Mouse (Mus musculus) hindbrain, embryonic 15.5 days (tissue): ENCODE measurements at regions not wholly inside any gene's neighbourhood (a gene's known extent, or its start where the extent isn't known, plus 50 kb on each side); places are given as distances from the start of the nearest gene placed in this dataset.

ENCODE experiments used
- ATAC-seq: fragments of 200-750 bp; cut with Nextera tagmentation; 2 replicates; pipeline ENCODE4 v1.8.0; 2017; ENCODE audit warnings: low read depth, moderate number of reproducible peaks, moderate TSS enrichment; ENCODE audit not compliant: low FRiP score
- H3K27ac ChIP-seq: fragments of 300-500 bp; sonication (generic); replicated peaks from 2 replicates; pipeline ENCODE4 v1.5.1; 2015; ENCODE audit warnings: mild to moderate bottlenecking, inconsistent platforms
- H3K27me3 ChIP-seq: fragments of 300-500 bp; sonication (generic); 2 replicates; pipeline ENCODE4 v1.6.1; 2015; ENCODE audit warnings: control low read depth, inconsistent platforms
- H3K36me3 ChIP-seq: fragments of 300-500 bp; sonication (generic); 2 replicates; pipeline ENCODE4 v1.6.1; 2015; ENCODE audit warnings: control low read depth, inconsistent platforms
- H3K4me1 ChIP-seq: fragments of 300-500 bp; sonication (generic); replicated peaks from 2 replicates; pipeline ENCODE4 v1.6.1; 2015; ENCODE audit warnings: control low read depth, inconsistent platforms
- H3K4me2 ChIP-seq: fragments of 300-500 bp; sonication (generic); 2 replicates; pipeline ENCODE4 v1.6.1; 2015; ENCODE audit warnings: moderate library complexity, mild to moderate bottlenecking, inconsistent platforms
- H3K4me3 ChIP-seq: fragments of 300-500 bp; sonication (generic); 2 replicates; pipeline ENCODE4 v1.5.1; 2015; ENCODE audit warnings: mild to moderate bottlenecking, inconsistent platforms
- H3K9ac ChIP-seq: fragments of 300-500 bp; sonication (generic); 2 replicates; pipeline ENCODE4 v1.6.1; 2015; ENCODE audit warnings: inconsistent platforms
- H3K9me3 ChIP-seq: fragments of 300-500 bp; sonication (generic); 2 replicates; pipeline ENCODE4 v1.6.1; 2016; ENCODE audit warnings: control low read depth, inconsistent platforms
- WGBS: fragments of 180-500 bp; shearing (Covaris S2); methylation state at CpG from one replicate; pipeline ENCODE4 v1.1.7; 2015; 5-methylcytosine and 5-hydroxymethylcytosine counted together

DNA sequence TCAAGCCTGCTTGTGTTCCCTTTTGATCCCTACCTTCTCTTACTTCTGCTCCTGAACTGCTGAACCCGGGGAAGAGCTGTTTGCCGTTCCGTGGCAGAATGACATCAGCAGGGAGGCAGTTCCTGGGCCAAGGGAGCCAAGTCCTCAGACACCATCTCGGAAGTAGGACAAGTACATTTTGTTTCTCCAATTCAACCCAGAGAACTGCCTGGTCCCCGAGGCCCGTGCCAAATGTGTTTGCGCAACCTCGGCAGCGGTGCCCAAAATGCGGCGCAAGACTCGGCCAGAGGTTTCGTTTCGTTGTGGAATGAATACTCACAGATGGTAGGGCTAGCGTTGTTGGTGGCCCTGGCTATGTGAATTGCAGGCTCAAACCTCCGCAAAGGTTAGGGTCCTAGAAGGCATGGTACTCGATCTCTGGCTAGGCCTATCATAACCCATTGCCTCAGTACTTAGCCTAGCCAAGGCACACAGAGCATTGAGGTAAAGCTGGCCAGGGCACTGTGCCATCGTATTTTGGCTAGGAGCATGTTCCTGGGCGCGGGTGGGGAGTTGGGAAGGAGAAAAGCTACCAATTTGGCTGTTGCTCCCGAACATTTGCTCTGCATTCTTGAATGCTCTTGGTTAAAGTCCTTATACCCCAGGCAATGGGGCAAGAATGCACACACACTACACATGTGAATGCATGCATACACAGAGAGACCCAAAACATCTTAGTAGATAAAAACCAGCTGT lies 333.0 kb downstream of the Foxo1 start:
- Histone ChIP-seq H3K9ac (no peak overlapping the region), H3K9me3 (no peaks in the 10 kb centered on the region), H3K36me3 (no peaks in the 10 kb centered on the region), H3K4me3 (no peak overlapping the region), H3K4me2 (no peak overlapping the region), H3K27me3 (no peaks in the 10 kb centered on the region), H3K4me1 (peaks cover 9% of the 10 kb centered on the region; the same call in 1 of the 2 replicates), H3K27ac (no peak overlapping the region)
- no peak for ATAC-seq
- WGBS, result 88% methylated on average over 21 of the region's 21 CpGs

DNA sequence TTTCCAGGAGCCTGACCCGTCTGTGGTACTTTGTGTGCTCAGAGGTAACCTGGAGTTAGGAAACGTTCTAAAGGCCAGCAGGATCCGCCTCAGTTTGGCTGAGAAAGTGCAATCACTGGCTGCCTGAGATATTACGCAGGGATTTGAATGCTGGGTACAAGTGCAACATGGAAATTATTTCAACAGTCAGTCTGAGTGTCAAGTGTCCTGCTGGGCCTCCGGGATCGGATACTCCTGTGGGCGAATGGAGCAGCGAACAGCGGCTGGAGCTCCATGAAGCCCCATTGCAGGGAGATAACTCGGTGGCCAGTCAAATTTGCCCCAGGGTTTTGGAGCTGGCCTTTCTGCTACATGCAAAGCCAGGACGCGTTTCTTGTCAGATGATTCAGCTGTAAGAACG lies 332.4 kb downstream of the Foxo1 start:
- 88% methylated on average over 13 of the region's 13 CpGs for WGBS
- Histone ChIP-seq H3K27me3 (no peaks in the 10 kb centered on the region), H3K4me3 (no peak overlapping the region), H3K4me2 (no peak overlapping the region), H3K36me3 (no peaks in the 10 kb centered on the region), H3K9me3 (no peaks in the 10 kb centered on the region), H3K4me1 (peaks cover 9% of the 10 kb centered on the region; the same call in 1 of the 2 replicates), H3K9ac (no peak overlapping the region), H3K27ac (no peak overlapping the region)
- no peak for ATAC-seq

- ATAC-seq, result no peak
These were observed 332.0 kb downstream of the Foxo1 start for GRCm38 (mm10) chr3:52600146-52600545.

GRCm38 (mm10) chr3:52586418-52586817 lies 318.3 kb downstream of the Foxo1 start:
- H3K9me3 ChIP-seq, result no peaks in the 10 kb centered on the region
- 92% methylated on average over 4 of the region's 4 CpGs for WGBS
- H3K4me3 ChIP-seq, result no peak overlapping the region
- H3K4me1 ChIP-seq, result no peaks in the 10 kb centered on the region
- no peaks in the 10 kb centered on the region for H3K27me3 ChIP-seq
- no peak overlapping the region for H3K27ac ChIP-seq
- H3K4me2 ChIP-seq, result no peak overlapping the region
- ATAC-seq, result no peak
- H3K9ac ChIP-seq, result no peak overlapping the region
- H3K36me3 ChIP-seq, result no peaks in the 10 kb centered on the region

More at GRCm38 (mm10) chr3:52600146-52600545, 332.0 kb downstream of the Foxo1 start:
- H3K36me3 ChIP-seq, result no peaks in the 10 kb centered on the region
- H3K4me2 ChIP-seq, result no peak overlapping the region
- no peaks in the 10 kb centered on the region for H3K27me3 ChIP-seq
- H3K9me3 ChIP-seq, result no peaks in the 10 kb centered on the region
- H3K27ac ChIP-seq, result no peak overlapping the region
- no peak overlapping the region for H3K4me3 ChIP-seq
- H3K4me1 ChIP-seq, result peaks cover 5% of the 10 kb centered on the region; the same call in 1 of the 2 replicates
- 93% methylated on average over 4 of the region's 4 CpGs for WGBS
- no peak overlapping the region for H3K9ac ChIP-seq

DNA sequence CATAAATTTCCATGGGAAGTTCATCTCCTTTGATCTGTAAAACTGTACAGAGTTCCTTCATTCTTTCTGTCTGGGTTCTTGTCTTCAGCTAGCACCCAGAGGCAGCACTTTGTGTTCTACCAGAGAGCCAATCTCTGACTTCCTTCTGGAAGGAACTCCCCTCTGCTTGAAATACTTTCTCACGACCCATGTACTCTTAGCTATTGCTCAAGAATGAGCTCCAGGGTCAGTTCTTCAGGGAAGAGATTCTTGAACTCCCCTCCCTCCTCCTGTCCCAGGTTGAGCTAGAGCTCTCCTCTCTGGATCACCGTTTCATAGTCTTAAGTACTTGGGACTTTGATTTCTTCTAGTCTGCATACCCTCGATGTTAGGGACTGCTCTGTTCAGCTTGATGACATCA lies 311.8 kb downstream of the Foxo1 start:
- no peak for ATAC-seq
- no peaks in the 10 kb centered on the region for H3K4me1 ChIP-seq
- no peaks in the 10 kb centered on the region for H3K27me3 ChIP-seq
- no peak overlapping the region for H3K9ac ChIP-seq
- H3K36me3 ChIP-seq, result no peaks in the 10 kb centered on the region
- H3K9me3 ChIP-seq, result no peaks in the 10 kb centered on the region
- no peak overlapping the region for H3K4me2 ChIP-seq
- H3K27ac ChIP-seq, result no peak overlapping the region
- no peak overlapping the region for H3K4me3 ChIP-seq
- WGBS, result 86% methylated on average over 3 of the region's 3 CpGs

DNA sequence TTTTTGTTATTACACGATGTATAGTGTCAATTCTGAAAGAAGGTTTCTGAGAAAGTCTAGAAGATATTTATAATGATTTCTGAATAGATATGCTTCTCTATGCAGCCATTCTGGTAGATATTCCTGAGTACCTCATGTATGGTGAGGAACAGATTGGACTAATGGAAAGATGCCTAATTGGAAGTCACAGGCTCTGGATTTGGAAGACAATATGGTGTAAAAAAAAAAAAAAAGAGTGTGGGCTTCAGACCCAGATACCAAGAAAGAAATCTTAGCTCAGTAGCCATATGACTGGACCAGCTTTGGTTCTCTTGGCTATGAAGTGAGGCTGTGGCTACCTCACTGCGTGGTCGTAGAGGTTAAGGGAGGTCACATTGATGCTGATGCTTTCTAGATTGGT lies 311.0 kb downstream of the Foxo1 start:
- ATAC-seq, result no peak
- no peaks in the 10 kb centered on the region for H3K4me1 ChIP-seq
- H3K27me3 ChIP-seq, result no peaks in the 10 kb centered on the region
- H3K36me3 ChIP-seq, result no peaks in the 10 kb centered on the region
- 91% methylated on average over 3 of the region's 3 CpGs for WGBS
- H3K9ac ChIP-seq, result no peak overlapping the region
- H3K4me2 ChIP-seq, result no peak overlapping the region
- H3K9me3 ChIP-seq, result no peaks in the 10 kb centered on the region
- no peak overlapping the region for H3K4me3 ChIP-seq
- no peak overlapping the region for H3K27ac ChIP-seq

GRCm38 (mm10) chr3:52576703-52577244 lies 308.6 kb downstream of the Foxo1 start:
- H3K9ac ChIP-seq, result no peak overlapping the region

GRCm38 (mm10) chr3:52575237-52575798 lies 307.2 kb downstream of the Foxo1 start:
- no peak overlapping the region for H3K9ac ChIP-seq
- H3K36me3 ChIP-seq, result no peaks in the 10 kb centered on the region
- H3K4me2 ChIP-seq, result no peak overlapping the region
- no peaks in the 10 kb centered on the region for H3K9me3 ChIP-seq
- no peaks in the 10 kb centered on the region for H3K4me1 ChIP-seq
- no peak overlapping the region for H3K4me3 ChIP-seq
- WGBS, result 41% methylated on average over 8 of the region's 8 CpGs
- H3K27ac ChIP-seq, result no peak overlapping the region
- no peaks in the 10 kb centered on the region for H3K27me3 ChIP-seq
- no peak for ATAC-seq

More at GRCm38 (mm10) chr3:52576703-52577244, 308.6 kb downstream of the Foxo1 start:
- Histone ChIP-seq H3K4me3 (no peak overlapping the region), H3K4me2 (no peak overlapping the region), H3K36me3 (no peaks in the 10 kb centered on the region), H3K27me3 (no peaks in the 10 kb centered on the region), H3K27ac (no peak overlapping the region), H3K9me3 (no peaks in the 10 kb centered on the region), H3K4me1 (no peaks in the 10 kb centered on the region)
- WGBS, result 70% methylated on average over 6 of the region's 6 CpGs
- ATAC-seq, result no peak

- 94% methylated on average over 6 of the region's 6 CpGs for WGBS
- Histone ChIP-seq H3K4me1 (no peaks in the 10 kb centered on the region), H3K27me3 (no peaks in the 10 kb centered on the region), H3K4me2 (no peak overlapping the region), H3K9ac (no peak overlapping the region), H3K9me3 (no peaks in the 10 kb centered on the region), H3K36me3 (no peaks in the 10 kb centered on the region), H3K4me3 (no peak overlapping the region), H3K27ac (no peak overlapping the region)
- ATAC-seq, result no peak
These were observed 306.2 kb downstream of the Foxo1 start for GRCm38 (mm10) chr3:52574341-52574740.

DNA sequence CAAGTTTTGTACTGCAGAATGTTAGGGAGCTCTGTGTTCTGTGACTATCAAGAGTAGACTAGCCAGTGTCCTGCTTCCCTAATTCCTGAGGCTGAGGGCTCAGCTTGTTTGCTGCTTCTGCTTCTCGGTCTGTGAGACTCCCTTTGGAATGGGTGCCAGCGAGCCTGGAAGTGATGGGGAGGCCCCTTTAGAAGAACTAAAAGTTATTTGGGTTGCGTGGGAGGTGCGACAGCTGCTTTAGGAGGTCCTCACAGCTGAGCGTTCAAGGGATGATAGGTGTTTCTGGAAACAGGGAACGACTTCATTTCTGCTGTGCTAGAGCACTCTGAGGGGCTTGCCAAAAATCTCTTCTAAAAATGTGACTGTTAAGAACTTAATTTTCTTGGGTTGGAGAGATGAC lies 305.7 kb downstream of the Foxo1 start:
- Histone ChIP-seq H3K9ac (no peak overlapping the region), H3K4me2 (no peak overlapping the region), H3K4me3 (no peak overlapping the region), H3K36me3 (no peaks in the 10 kb centered on the region), H3K27ac (no peak overlapping the region), H3K9me3 (no peaks in the 10 kb centered on the region), H3K4me1 (no peaks in the 10 kb centered on the region), H3K27me3 (no peaks in the 10 kb centered on the region)
- no peak for ATAC-seq
- WGBS, result 92% methylated on average over 6 of the region's 6 CpGs

GRCm38 (mm10) chr3:52572514-52573485 lies 304.7 kb downstream of the Foxo1 start:
- no peaks in the 10 kb centered on the region for H3K36me3 ChIP-seq
- H3K4me3 ChIP-seq, result no peak overlapping the region
- WGBS, result 69% methylated on average over 11 of the region's 11 CpGs
- H3K27ac ChIP-seq, result no peak overlapping the region
- no peak overlapping the region for H3K4me2 ChIP-seq
- no peak overlapping the region for H3K9ac ChIP-seq
- H3K9me3 ChIP-seq, result no peaks in the 10 kb centered on the region
- ATAC-seq, result no peak
- no peaks in the 10 kb centered on the region for H3K27me3 ChIP-seq
- no peaks in the 10 kb centered on the region for H3K4me1 ChIP-seq
